Mouse (Mus musculus) MEL (cell line): ENCODE data around the gene Phf23.

ENCODE experiments used
- ELF1 ChIP-seq: IDR thresholded peaks from 2 replicates; pipeline ENCODE4 v1.6.1; 2014; ENCODE audit warnings: low read depth, mild to moderate bottlenecking, inconsistent platforms, low read length, improper control_type of control experiment, moderate library complexity
- EP300 ChIP-seq, 2 experiments: IDR thresholded peaks; 2 replicates each; pipeline ENCODE4 v1.6.1; 2011; ENCODE audit warnings: improper control_type of control experiment in 2 of 2, low read length in 2 of 2, low read depth in 1 of 2, mild to moderate bottlenecking in 1 of 2
- NELFE ChIP-seq: IDR thresholded peaks from 2 replicates; pipeline ENCODE4 v1.6.1; 2011; ENCODE audit warnings: low read depth, low read length, improper control_type of control experiment

DNA sequence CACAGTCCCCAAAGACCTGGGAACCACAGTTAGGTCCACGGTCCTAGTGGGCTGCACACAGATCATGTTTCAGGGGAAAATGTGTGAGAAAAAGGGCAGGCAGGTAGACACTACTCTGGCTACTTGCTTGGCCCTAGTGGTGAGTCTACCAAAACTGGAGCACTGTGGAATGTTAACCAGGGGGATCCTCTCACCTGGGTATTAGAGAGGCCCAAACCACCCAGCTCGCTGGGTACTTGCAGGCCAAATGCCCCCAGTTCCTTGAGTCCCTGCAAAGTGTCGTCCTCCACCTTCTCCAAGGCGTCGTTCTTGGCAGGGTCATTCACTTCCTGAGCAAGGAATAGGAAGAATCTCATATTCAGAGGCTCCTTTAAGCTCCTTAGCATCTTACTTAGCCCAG, 18.5 kb downstream of the Phf23 start:
- TF ChIP-seq EP300 (IDR thresholded peaks at IDR 0.05; ENCODE audit: low read depth in 1 of 2, low read length in 2 of 2), result no peak
- TF ChIP-seq ELF1, result no peak
- no peak for TF ChIP-seq NELFE
